Mouse (Mus musculus) WW6 (cell line): Measurements from ENCODE around the gene Rbfox1.

Experiments used
- DNase-seq: peaks from one replicate; pipeline ENCODE4 v3.0.0-alpha.2; 2013; ENCODE audit warnings: low read depth, low spot score

The Rbfox1 gene

GRCm38 (mm10) chr16:5992045-5993011, 107.2 kb downstream of the Rbfox1 start:
- no peak for DNase-seq

DNA sequence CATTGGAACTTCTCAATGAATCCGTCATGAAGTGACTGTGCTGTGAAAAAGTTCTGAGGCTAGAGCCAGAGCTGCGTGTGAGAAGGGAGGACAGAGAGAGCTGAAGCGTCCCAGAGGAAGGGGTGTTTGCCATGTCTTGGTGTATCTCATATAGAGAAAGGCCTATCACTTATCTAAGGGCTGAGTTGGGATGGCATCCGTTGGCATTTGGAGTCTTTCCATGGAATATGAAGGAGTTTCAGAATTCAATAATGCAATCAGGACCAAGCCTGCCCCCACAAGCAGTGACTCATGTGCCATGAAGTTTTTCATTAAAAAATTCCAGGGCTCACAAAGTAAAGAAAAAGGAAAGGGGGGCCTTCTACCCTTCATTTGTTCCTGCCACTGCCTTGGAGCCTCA, 112.0 kb downstream of the Rbfox1 start:
- DNase-seq = no peak

GRCm38 (mm10) chr16:5997651-5998050, 112.5 kb downstream of the Rbfox1 start:
- DNase-seq = no peak

- no peak for DNase-seq
Measured at GRCm38 (mm10) chr16:6000016-6000415, 114.9 kb downstream of the Rbfox1 start.

DNA sequence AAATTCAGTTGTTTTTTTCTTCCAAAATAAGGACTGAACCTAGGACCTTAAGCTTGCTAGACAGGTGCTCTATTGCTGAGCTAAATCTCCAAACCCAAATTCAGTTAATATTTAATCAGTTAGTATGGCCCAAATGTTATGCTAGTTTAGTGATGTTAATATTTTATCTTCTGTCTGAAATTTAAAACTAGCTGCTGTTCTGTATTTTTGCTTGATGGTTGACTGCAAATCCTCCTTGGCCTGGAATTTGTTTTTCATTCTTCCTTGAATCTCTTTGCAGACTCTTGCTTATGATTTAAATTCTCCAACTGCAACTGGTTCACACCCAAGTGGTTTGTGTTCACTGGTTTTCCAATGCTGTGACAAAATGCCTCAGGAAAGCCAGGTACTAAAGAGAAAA, 121.8 kb downstream of the Rbfox1 start:
- no peak for DNase-seq

- no peak for DNase-seq
Measured at GRCm38 (mm10) chr16:6012853-6013252, 127.7 kb downstream of the Rbfox1 start.

GRCm38 (mm10) chr16:6018639-6019038, 133.5 kb downstream of the Rbfox1 start:
- peak; percentile 38 for DNase-seq

- no peak for DNase-seq
Measured at GRCm38 (mm10) chr16:6019361-6019760, 134.2 kb downstream of the Rbfox1 start.

- DNase-seq = no peak
Measured at GRCm38 (mm10) chr16:6031280-6031679, 146.1 kb downstream of the Rbfox1 start.

- DNase-seq = no peak
Measured at GRCm38 (mm10) chr16:6032563-6032962, 147.4 kb downstream of the Rbfox1 start.

DNA sequence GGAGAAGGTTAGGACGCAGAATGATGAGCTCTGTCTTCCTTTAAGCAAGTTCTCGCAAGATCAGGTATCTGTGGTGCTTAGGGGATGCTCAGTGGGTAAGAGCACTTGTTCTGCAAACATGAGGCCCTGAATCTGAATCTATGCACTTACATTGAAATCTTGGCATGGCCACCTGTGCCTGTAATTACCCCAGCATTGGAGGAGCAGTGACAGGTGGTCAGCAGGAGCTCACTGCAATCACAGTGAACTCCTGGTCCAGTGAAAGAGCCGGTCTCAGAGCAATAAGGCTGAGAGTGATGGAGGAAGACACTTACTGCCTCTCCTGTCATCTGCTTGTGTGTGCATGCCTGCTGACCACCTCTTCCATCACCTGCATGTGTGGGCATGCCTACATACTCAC, 149.7 kb downstream of the Rbfox1 start:
- no peak for DNase-seq

DNA sequence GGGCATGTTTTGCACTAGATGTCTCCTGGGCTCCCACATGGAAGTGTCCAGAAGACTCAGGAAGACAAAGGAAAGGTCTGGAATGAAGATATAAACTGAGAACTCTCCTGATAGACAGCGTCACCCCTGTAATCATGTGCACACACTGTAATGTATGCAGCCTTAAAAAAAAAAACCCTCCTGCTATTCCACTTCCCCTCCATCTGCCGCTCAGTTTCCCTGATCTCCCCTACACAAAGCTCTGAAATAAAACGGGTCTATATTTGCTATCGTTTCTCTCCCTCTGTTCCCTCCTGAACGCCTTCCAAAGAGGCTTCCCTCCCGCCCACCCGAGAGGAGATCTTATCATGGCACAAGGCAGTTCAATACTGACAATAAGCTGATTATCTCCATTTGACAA, 151.9 kb downstream of the Rbfox1 start:
- DNase-seq = no peak

GRCm38 (mm10) chr16:6042766-6043165, 157.6 kb downstream of the Rbfox1 start:
- no peak for DNase-seq

DNA sequence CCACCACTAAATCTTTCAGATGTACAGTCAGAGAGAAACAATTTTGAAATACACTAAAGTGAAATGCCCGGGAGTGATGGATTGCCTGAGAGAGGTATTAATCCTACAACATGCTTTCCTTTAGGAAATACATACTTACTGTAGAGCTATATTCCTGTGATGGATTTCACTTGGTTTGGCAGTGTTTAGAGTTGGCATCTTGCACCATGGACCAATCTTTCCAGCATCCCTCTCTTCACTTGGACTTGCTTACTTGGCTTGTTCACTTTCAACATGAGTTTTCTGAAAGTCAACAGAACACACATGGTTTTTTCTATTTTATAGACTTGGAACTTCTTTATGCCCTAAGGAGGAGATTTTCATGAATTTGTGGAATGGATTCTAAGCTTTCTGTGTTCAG, 163.4 kb downstream of the Rbfox1 start:
- DNase-seq = no peak

DNA sequence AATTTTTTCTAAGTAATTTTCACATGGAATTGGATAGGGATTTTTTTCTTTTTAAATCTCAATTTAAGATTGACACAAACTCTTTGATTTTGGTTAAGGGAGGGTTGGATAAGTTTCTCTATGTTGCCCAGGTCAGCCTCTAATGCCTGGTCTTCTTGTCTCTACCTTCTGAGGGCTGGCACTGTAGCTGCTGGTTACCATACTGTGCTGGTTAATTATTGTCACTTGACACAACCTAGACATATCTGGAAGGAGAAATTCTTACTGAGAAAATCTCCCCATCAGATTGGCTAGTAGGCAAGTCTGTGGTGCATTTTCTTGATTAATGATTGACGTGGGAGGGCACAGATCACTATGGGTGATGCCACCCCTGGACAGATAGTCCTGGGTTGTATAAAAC, 177.3 kb downstream of the Rbfox1 start:
- no peak for DNase-seq

DNA sequence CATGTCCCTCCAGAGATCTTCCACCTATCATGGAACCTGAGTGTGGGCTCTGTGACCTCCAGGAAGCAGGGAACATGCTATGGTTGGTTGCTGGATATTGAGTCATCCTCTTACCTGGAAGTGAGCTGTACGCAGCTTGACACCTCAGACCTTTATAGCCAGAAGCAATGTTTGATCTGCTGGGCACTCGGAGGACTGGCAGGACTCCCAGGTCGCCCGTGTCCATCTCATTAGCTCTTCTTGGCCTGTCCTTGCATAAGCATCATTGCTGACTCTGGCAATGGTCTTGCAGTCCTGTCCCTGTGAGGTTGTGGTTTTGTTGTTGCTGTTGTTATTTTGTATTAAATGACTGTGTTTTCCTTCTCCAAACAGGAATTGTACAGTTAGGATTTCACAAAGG, 180.3 kb downstream of the Rbfox1 start:
- DNase-seq = no peak

- no peak for DNase-seq
Measured at GRCm38 (mm10) chr16:6075442-6076050, 190.4 kb downstream of the Rbfox1 start.

DNA sequence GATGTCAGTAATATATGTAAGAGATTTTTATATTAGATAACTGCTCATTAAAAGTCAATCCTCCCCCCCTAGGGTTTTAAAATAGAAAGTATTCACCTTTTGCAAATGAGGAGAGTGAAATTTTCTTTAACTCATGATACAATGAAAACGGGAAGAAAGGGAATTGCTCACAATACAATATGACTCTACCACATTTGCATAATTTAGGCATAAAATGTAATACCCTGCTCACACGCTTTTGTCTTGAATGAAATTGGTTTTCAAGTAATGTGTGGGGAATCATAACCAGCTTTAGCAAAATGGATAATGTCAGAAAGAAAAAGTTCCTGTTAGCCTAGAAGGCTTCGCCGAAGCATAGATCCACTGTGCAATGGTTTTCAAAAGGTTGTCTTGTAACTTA, 193.9 kb downstream of the Rbfox1 start:
- DNase-seq = no peak

- DNase-seq = no peak
Measured at GRCm38 (mm10) chr16:6084701-6085365, 199.7 kb downstream of the Rbfox1 start.

- DNase-seq = no peak
Measured at GRCm38 (mm10) chr16:6086200-6086599, 201.0 kb downstream of the Rbfox1 start.

DNA sequence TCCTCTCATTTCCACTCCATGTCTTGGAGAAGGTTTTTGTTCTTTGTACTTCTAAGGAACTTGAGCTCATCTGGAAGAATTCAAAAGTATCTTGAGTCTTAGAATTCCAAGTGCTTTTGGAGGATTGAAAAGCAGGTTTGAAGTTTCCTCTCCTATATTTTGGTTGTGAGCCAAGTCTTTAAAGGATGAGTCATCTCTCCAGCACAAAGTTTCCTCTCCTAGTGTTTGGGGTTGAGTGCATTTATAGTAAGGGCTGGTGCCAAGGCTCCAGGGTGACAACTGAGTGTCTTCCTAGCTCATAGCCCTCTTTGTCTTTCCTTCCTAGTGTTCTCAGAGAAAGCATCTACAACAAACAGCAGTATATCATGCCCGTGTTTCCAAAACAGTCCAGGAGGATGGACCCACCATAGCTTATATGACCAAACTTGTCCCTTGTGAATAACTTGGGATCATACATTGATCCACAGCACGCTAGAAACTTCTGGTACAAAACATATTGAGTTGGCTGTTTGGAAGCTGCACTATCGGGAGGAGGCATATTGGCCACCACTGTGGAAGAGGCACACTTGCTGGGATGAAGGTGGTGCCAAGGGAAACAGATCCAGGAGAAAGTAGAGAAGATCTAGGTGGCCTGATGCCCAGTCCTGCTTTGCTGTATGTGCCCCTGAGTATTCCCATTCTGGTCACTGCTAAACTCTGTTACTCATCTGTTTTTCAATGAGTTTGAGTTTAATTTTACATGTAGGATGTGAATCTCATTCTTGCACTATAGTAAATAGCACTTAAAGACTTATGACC, 206.4 kb downstream of the Rbfox1 start:
- no peak for DNase-seq
